Mouse (Mus musculus) embryonic facial prominence, embryonic 12.5 days (tissue): Measurements from ENCODE around the gene Zfp874b. TPM values are rescaled to one million over a fixed set of nuclear protein-coding genes. Genes with fewer than 3 reads are reported as not detected.
"Not testable (repeated sequence)": the region's sequence is repeated elsewhere in the genome, so short reads cannot be mapped to it uniquely, and the experiment has no call there.

Source experiments
- ATAC-seq: fragments of 200-750 bp; cut with Nextera tagmentation; 2 replicates; pipeline ENCODE4 v1.8.0; 2017; ENCODE audit not compliant: insufficient number of reproducible peaks, insufficient read depth, low FRiP score, low TSS enrichment
- H3K27ac ChIP-seq: fragments of 300-500 bp; sonication (generic); 2 replicates; pipeline ENCODE4 v1.5.1; 2016; ENCODE audit warnings: mild to moderate bottlenecking
- H3K27me3 ChIP-seq: fragments of 300-500 bp; sonication (generic); 2 replicates; pipeline ENCODE4 v1.6.1; 2016; ENCODE audit warnings: mild to moderate bottlenecking, moderate library complexity
- H3K36me3 ChIP-seq: fragments of 300-500 bp; sonication (generic); 2 replicates; pipeline ENCODE4 v1.6.1; 2016; ENCODE audit warnings: mild to moderate bottlenecking
- H3K4me1 ChIP-seq: fragments of 300-500 bp; sonication (generic); 2 replicates; pipeline ENCODE4 v1.6.1; 2016
- H3K4me2 ChIP-seq: fragments of 300-500 bp; sonication (generic); replicated peaks from 2 replicates; pipeline ENCODE4 v1.6.1; 2016; ENCODE audit warnings: mild to moderate bottlenecking, moderate library complexity
- H3K4me3 ChIP-seq: fragments of 300-500 bp; sonication (generic); 2 replicates; pipeline ENCODE4 v1.5.1; 2016; ENCODE audit warnings: mild to moderate bottlenecking
- H3K9ac ChIP-seq: fragments of 300-500 bp; sonication (generic); 2 replicates; pipeline ENCODE4 v1.6.1; 2016; ENCODE audit warnings: mild to moderate bottlenecking, moderate library complexity
- H3K9me3 ChIP-seq: fragments of 300-500 bp; sonication (generic); 2 replicates; pipeline ENCODE4 v1.6.1; 2016; ENCODE audit warnings: mild to moderate bottlenecking, moderate library complexity
- WGBS: fragments of 180-500 bp; shearing (Covaris S2); methylation state at CpG from one replicate; pipeline ENCODE4 v1.1.7; 2016; 5-methylcytosine and 5-hydroxymethylcytosine counted together
- polyA plus RNA-seq: library from polyadenylated mRNA; unstranded; fragments of >200 nt; fragmentation: Nextera tagmentation; extraction: Ambion mirVana; gene quantifications from 2 replicates; pipeline ENCODE4 v1.2.1, GENCODE M21; 2016

The Zfp874b gene
- 2.9 and 3.8 TPM in 2 replicates for polyA plus RNA-seq

GRCm38 (mm10) chr13:67483625-67484423 is at the start of gene Zfp874b:
Zfp874b (minus strand) TSS chr13:67484258.
- peak within 1 kb of the TSS; percentile 58 for H3K9ac ChIP-seq
- no peaks in the 10 kb centered on the region for H3K4me1 ChIP-seq
- no peaks in the 10 kb centered on the region for H3K9me3 ChIP-seq
- ATAC-seq: peak; percentile 91
- WGBS: 4% methylated on average over 20 of the region's 20 CpGs
- H3K4me3 ChIP-seq: peak within 1 kb of the TSS; percentile 62
- no peak within 1 kb of the TSS for H3K27ac ChIP-seq
- peak within 1 kb of the TSS; percentile 63 for H3K4me2 ChIP-seq
- no peaks in the 10 kb centered on the region for H3K27me3 ChIP-seq
- peaks cover 13% of the 10 kb centered on the region for H3K36me3 ChIP-seq

DNA sequence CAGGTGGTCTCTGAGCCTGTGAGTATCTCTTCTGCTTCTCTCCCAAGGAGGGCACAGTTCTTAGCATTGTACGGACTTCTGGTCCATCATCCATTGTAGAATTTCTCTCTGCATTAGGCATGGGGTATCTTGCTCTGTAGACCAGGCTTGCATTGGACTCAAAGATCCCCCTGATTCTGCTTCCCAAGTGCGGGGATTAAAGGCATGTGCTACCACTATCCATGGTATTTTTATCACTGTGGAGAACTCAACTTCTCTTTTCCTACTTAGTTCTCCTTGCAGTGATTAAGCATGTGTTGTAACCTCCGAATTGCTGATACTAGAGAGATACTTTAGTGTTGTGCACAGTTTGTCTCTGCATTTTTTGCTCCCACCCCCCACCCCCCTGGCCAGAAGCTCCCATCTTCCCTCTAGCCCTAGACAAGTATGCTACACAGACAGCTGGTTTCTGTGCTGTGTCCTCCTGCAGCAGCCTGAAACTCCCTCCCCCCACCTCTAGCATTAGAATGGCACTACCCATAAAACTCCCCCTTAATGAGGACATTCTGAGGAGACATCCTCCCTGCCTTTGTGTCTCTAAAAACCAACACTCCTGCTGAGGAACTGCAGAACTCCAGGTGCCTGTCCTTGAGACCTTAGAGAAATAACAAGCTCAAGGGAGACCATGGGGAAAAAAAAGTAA is 43.1 kb upstream of the Zfp874b start:
- no peaks in the 10 kb centered on the region for H3K36me3 ChIP-seq
- no peak overlapping the region for H3K4me3 ChIP-seq
- ATAC-seq: no peak
- H3K4me1 ChIP-seq: peaks cover 10% of the 10 kb centered on the region
- H3K4me2 ChIP-seq: no peak overlapping the region
- H3K9ac ChIP-seq: no peak overlapping the region
- H3K27ac ChIP-seq: no peak overlapping the region
- H3K27me3 ChIP-seq: no peaks in the 10 kb centered on the region
- no peaks in the 10 kb centered on the region for H3K9me3 ChIP-seq
- WGBS: 77% methylated on average over 3 of the region's 3 CpGs

- H3K4me2 ChIP-seq: peak within 1 kb of the TSS; percentile 83
- no peaks in the 10 kb centered on the region for H3K9me3 ChIP-seq
- ATAC-seq: peak; percentile 96
- peak within 1 kb of the TSS; percentile 82 for H3K9ac ChIP-seq
- peaks cover 10% of the 10 kb centered on the region for H3K4me1 ChIP-seq
- under 1% methylated on average over 27 of the region's 27 CpGs for WGBS
- H3K36me3 ChIP-seq: peaks cover 3% of the 10 kb centered on the region; the same call in 1 of the 2 replicates
- H3K4me3 ChIP-seq: peak within 1 kb of the TSS; percentile 94
- H3K27ac ChIP-seq: peak within 1 kb of the TSS; percentile 63
- no peaks in the 10 kb centered on the region for H3K27me3 ChIP-seq
Measured at GRCm38 (mm10) chr13:67525753-67526410, 41.8 kb upstream of the Zfp874b start, which contains the start of the genes Gm26965 and Zfp87. Gm26965 (minus strand) TSS chr13:67526151. Zfp87 (minus strand) TSS chr13:67526177.

GRCm38 (mm10) chr13:67500908-67501307 is 16.9 kb upstream of the Zfp874b start:
- Histone ChIP-seq H3K9ac (no peak overlapping the region), H3K4me1 (peaks cover 7% of the 10 kb centered on the region; the same call in 1 of the 2 replicates), H3K9me3 (no peaks in the 10 kb centered on the region), H3K36me3 (0 out of 2 replicates have a peak, but pooled peaks cover 2% of the 10 kb centered on the region), H3K4me3 (no peak overlapping the region), H3K27me3 (no peaks in the 10 kb centered on the region), H3K27ac (no peak overlapping the region), H3K4me2 (no peak overlapping the region)
- peak; percentile 58; the same call in 1 of the 2 replicates for ATAC-seq
- WGBS: 91% methylated on average over 1 of the region's 1 CpGs

- peak; percentile 89 for ATAC-seq
- Histone ChIP-seq H3K27me3 (no peaks in the 10 kb centered on the region), H3K4me1 (peaks cover 7% of the 10 kb centered on the region; the same call in 1 of the 2 replicates), H3K9ac (peak within 1 kb of the TSS; percentile 75), H3K4me2 (peak within 1 kb of the TSS; percentile 73), H3K36me3 (peaks cover 6% of the 10 kb centered on the region; the same call in 1 of the 2 replicates), H3K9me3 (0 out of 2 replicates have a peak, but pooled peaks cover 1% of the 10 kb centered on the region), H3K27ac (peak within 1 kb of the TSS; percentile 48), H3K4me3 (peak within 1 kb of the TSS; percentile 70)
- WGBS: under 1% methylated on average over 22 of the region's 22 CpGs
Measured at GRCm38 (mm10) chr13:67500084-67500719, 16.1 kb upstream of the Zfp874b start, which contains the start of gene Zfp58. Zfp58 (minus strand) TSS chr13:67500555.

GRCm38 (mm10) chr13:67495631-67496030 is 11.6 kb upstream of the Zfp874b start:
- Histone ChIP-seq H3K9me3 (peaks cover 10% of the 10 kb centered on the region), H3K4me3 (no peak overlapping the region), H3K9ac (no peak overlapping the region), H3K4me1 (peaks cover 7% of the 10 kb centered on the region; the same call in 1 of the 2 replicates), H3K27ac (no peak overlapping the region), H3K36me3 (peaks cover 49% of the 10 kb centered on the region), H3K27me3 (no peaks in the 10 kb centered on the region), H3K4me2 (no peak overlapping the region)
- WGBS: 97% methylated on average over 1 of the region's 1 CpGs
- ATAC-seq: no peak

GRCm38 (mm10) chr13:67484424-67484811 is 360 bp upstream of the Zfp874b start:
- H3K4me1 ChIP-seq: no peaks in the 10 kb centered on the region
- H3K4me2 ChIP-seq: peak overlapping the region; percentile 63
- peak; percentile 58 for ATAC-seq
- 40% methylated on average over 8 of the region's 8 CpGs for WGBS
- H3K4me3 ChIP-seq: peak overlapping the region; percentile 62
- H3K9me3 ChIP-seq: no peaks in the 10 kb centered on the region
- H3K27me3 ChIP-seq: no peaks in the 10 kb centered on the region
- peak overlapping the region; percentile 58; the same call in 1 of the 2 replicates for H3K9ac ChIP-seq
- peaks cover 17% of the 10 kb centered on the region for H3K36me3 ChIP-seq
- no peak overlapping the region for H3K27ac ChIP-seq

- Histone ChIP-seq H3K9me3 (no peaks in the 10 kb centered on the region), H3K27ac (no peak overlapping the region), H3K4me2 (no peak overlapping the region), H3K4me1 (no peaks in the 10 kb centered on the region), H3K27me3 (no peaks in the 10 kb centered on the region), H3K4me3 (no peak overlapping the region), H3K36me3 (no peaks in the 10 kb centered on the region), H3K9ac (no peak overlapping the region)
- WGBS: 58% methylated on average over 4 of the region's 4 CpGs
- no peak for ATAC-seq
Measured at GRCm38 (mm10) chr13:67481528-67481927, 2.5 kb downstream of the Zfp874b start.

DNA sequence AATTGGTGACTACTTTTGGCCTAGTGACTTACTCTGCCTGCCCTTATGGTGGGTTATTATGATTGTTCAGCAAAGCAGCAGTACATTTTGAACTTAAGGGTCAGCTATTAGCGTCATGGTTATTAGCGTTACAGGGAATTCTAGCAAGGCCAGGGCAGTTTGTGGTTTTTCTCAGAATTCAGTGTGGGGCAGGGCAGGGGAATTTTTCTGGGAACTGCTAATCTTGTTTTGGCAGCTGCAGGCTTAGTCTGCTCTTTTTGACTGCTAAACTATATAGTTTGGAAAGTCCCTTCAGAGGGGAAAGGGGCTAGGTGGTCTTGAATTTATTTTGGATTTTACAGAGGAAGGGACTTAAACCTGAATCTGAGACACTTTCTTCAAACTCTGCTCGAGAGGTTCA is 14.8 kb downstream of the Zfp874b start:
- Histone ChIP-seq H3K4me1 (no peaks in the 10 kb centered on the region), H3K9ac (no peak overlapping the region), H3K27me3 (no peaks in the 10 kb centered on the region), H3K27ac (no peak overlapping the region), H3K9me3 (0 out of 2 replicates have a peak, but pooled peaks cover 5% of the 10 kb centered on the region), H3K4me3 (no peak overlapping the region), H3K36me3 (peaks cover 11% of the 10 kb centered on the region; the same call in 1 of the 2 replicates), H3K4me2 (no peak overlapping the region)
- 80% methylated on average over 3 of the region's 3 CpGs for WGBS
- ATAC-seq: no peak

DNA sequence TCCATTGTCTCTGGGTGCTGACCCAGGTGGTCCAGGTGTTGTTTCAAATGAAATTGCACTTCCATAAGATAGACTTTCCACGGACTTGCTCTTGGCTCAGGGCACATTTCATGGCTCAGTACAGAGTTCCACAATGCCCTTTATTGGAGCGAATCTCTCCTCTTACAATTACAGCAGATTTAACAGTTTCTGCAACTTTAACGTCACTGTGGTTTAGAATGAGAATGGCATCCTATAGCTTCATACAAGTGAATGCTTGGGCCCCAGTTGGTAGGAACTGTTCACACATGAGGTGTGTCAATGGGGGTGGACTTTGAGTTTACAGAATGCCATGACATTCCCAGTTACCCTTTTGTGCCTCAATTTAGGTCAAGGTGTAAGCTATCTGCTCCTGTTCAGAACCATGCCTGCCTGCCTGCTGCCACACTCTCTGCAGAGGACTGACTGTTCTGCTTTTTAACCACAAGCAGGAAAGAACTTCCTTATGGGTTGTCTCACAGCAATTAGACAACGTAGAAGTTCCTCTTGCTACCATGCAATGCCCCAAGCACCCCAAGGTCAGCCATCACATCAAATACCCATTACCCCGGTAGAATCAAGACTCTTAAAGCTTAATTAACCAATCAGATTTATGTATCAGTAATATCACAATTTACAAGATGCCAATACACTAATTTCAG is 20.4 kb downstream of the Zfp874b start:
- H3K4me2 ChIP-seq, H3K27ac ChIP-seq, H3K27me3 ChIP-seq: not testable (repeated sequence)

More for the DNA sequence above, 20.4 kb downstream of the Zfp874b start:
- not testable (repeated sequence) for H3K4me3 ChIP-seq, H3K4me1 ChIP-seq, H3K9me3 ChIP-seq, ATAC-seq, H3K9ac ChIP-seq, H3K36me3 ChIP-seq
- 86% methylated on average over 3 of the region's 5 CpGs for WGBS
